In genomic region chr14:118173590-118174203, GRCm38 (mm10) we compare ENCODE assay signal across 16 mouse cellular contexts. TPM values are rescaled to one million over a fixed set of nuclear protein-coding genes. Genes with fewer than 3 reads are reported as not detected.
DNase-seq lines count a peak whose midpoint lies in the region; ATAC-seq and TF ChIP-seq lines count a peak whose summit lies in the region.
"Had no signal": no experiment of that assay in that cellular context is flagged by ENCODE, and none has a peak within 500 bp of the region (broad histone marks: within the 10 kb centered on the region; RNA-seq: fewer than 3 reads in every experiment).

No protein-coding gene starts in this region.

- H3K9me3 ChIP-seq in midbrain, embryonic 14.5 days (ENCODE audit: control insufficient read depth, low read length), result no peaks in the 10 kb centered on the region; the same call in 1 of the 2 replicates
- no peaks in the 10 kb centered on the region for H3K9me3 ChIP-seq in midbrain, embryonic 16.5 days (replicated peaks; ENCODE audit: control insufficient read depth, low read length, poor library complexity, severe bottlenecking)
- H3K9me3 ChIP-seq: kidney, embryonic 15.5 days; liver, embryonic 15.5 days; neural tube, embryonic 12.5 days had no signal

- H3K4me1 ChIP-seq in heart, adult 2 months (ENCODE audit: control insufficient read depth, insufficient read depth, low read length), result no peaks in the 10 kb centered on the region
- no peaks in the 10 kb centered on the region for H3K4me1 ChIP-seq in midbrain, embryonic 14.5 days (ENCODE audit: control insufficient read depth, insufficient read depth, low read length)
- no peaks in the 10 kb centered on the region for H3K4me1 ChIP-seq in midbrain, embryonic 16.5 days (ENCODE audit: control insufficient read depth, insufficient read depth, low read length)
- H3K4me1 ChIP-seq: kidney, embryonic 15.5 days; liver, embryonic 15.5 days; neural tube, embryonic 12.5 days had no signal

- H3K4me2 ChIP-seq in midbrain, embryonic 14.5 days (ENCODE audit: low read length), result no peak overlapping the region
- H3K4me2 ChIP-seq in midbrain, embryonic 16.5 days (ENCODE audit: low read length), result no peak overlapping the region
- H3K4me2 ChIP-seq: kidney, embryonic 15.5 days; liver, embryonic 15.5 days; neural tube, embryonic 12.5 days had no signal

- no peak for ATAC-seq in midbrain, embryonic 14.5 days (ENCODE audit: low FRiP score, low TSS enrichment)
- ATAC-seq in midbrain, embryonic 16.5 days, result no peak
- ATAC-seq in activated CD4-positive, CD25-positive, alpha-beta regulatory T cell, adult 4 months, result peak; percentile 86

- intact Hi-C loops in heart, adult 2 months (cut with DNase I), result no loop called here

- H3K4me3 ChIP-seq in heart, adult 2 months, result no peak overlapping the region
- H3K4me3 ChIP-seq in midbrain, embryonic 14.5 days (replicated peaks; ENCODE audit: low read depth, low read length), result no peak overlapping the region
- no peak overlapping the region for H3K4me3 ChIP-seq in midbrain, embryonic 16.5 days (ENCODE audit: low read depth, low read length)
- H3K4me3 ChIP-seq: erythroblast, embryonic 14.5 days; kidney, embryonic 15.5 days; liver, embryonic 15.5 days; megakaryocyte, embryonic 14.5 days; neural tube, embryonic 12.5 days had no signal

- no peaks in the 10 kb centered on the region for H3K79me2 ChIP-seq in heart, adult 2 months (replicated peaks; ENCODE audit: control insufficient read depth, insufficient read depth, low read length)

- H3K27me3 ChIP-seq in heart, adult 2 months (ENCODE audit: control insufficient read depth, insufficient read depth, low read length), result no peaks in the 10 kb centered on the region
- H3K27me3 ChIP-seq in midbrain, embryonic 14.5 days (ENCODE audit: control insufficient read depth, insufficient read depth, low read length), result no peaks in the 10 kb centered on the region
- H3K27me3 ChIP-seq in midbrain, embryonic 16.5 days (ENCODE audit: control insufficient read depth, insufficient read depth, low read depth, low read length), result no peaks in the 10 kb centered on the region
- H3K27me3 ChIP-seq: kidney, embryonic 15.5 days; megakaryocyte, embryonic 14.5 days had no signal

- peak; percentile 25; the same call in 1 of the 2 replicates for TF ChIP-seq CTCF in heart, adult 2 months (IDR thresholded peaks at IDR 0.05)

- H3K27ac ChIP-seq in heart, adult 2 months, result no peak overlapping the region
- no peak overlapping the region for H3K27ac ChIP-seq in midbrain, embryonic 14.5 days (replicated peaks; ENCODE audit: low read depth, low read length)
- no peak overlapping the region for H3K27ac ChIP-seq in midbrain, embryonic 16.5 days (ENCODE audit: low read length)
- H3K27ac ChIP-seq: kidney, embryonic 15.5 days; liver, embryonic 15.5 days; neural tube, embryonic 12.5 days had no signal

- 59% methylated on average over 11 of the region's 11 CpGs for WGBS in heart, adult 2 months
- WGBS in midbrain, embryonic 14.5 days, result 60% methylated on average over 11 of the region's 11 CpGs
- 73% methylated on average over 11 of the region's 11 CpGs for WGBS in midbrain, embryonic 16.5 days

- TF ChIP-seq EP300 in heart, adult 2 months (IDR thresholded peaks at IDR 0.05; ENCODE audit: insufficient read depth, low read depth, low read length), result no peak

- H3K9ac ChIP-seq in heart, adult 2 months (ENCODE audit: low read depth, low read length), result no peak overlapping the region
- no peak overlapping the region for H3K9ac ChIP-seq in midbrain, embryonic 14.5 days (replicated peaks; ENCODE audit: low read length)
- H3K9ac ChIP-seq in midbrain, embryonic 16.5 days (ENCODE audit: low read depth, low read length), result no peak overlapping the region
- H3K9ac ChIP-seq: kidney, embryonic 15.5 days; liver, embryonic 15.5 days; neural tube, embryonic 12.5 days had no signal

- TF ChIP-seq POLR2A in heart, adult 2 months (IDR thresholded peaks at IDR 0.05; ENCODE audit: insufficient read depth, low read depth, low read length), result no peak

- H3K36me3 ChIP-seq in heart, adult 2 months (ENCODE audit: control insufficient read depth, insufficient read depth, low read length), result no peaks in the 10 kb centered on the region
- no peaks in the 10 kb centered on the region for H3K36me3 ChIP-seq in midbrain, embryonic 14.5 days (ENCODE audit: control insufficient read depth, insufficient read depth, low read length)
- peaks cover 4% of the 10 kb centered on the region; the same call in 1 of the 2 replicates for H3K36me3 ChIP-seq in midbrain, embryonic 16.5 days (ENCODE audit: control insufficient read depth, insufficient read depth, low read length)
- H3K36me3 ChIP-seq: liver, embryonic 15.5 days had no signal

- no peak for DNase-seq in heart, adult 2 months
- no peak for DNase-seq in heart, postnatal 4 days
- peak; percentile 53 for DNase-seq in midbrain, embryonic 14.5 days
- peak; percentile 32 for DNase-seq in thymus, postnatal 14 days
- DNase-seq in cerebellum, adult 11-12 months, result no peak
- DNase-seq in lung, postnatal 25 days (ENCODE audit: low spot score), result no peak
- DNase-seq: adrenal gland, postnatal 10 days; heart, postnatal 36 days; left cerebral cortex, postnatal 4 days had no signal

RNA-seq across cellular contexts. Expression of gene Gpr180, which starts 36.7 kb away (rescaled TPM):
- 10 to 100 TPM; 19.9 TPM for total RNA-seq in heart, adult 2 months (2021)
- 25.8 and 35.2 TPM in 2 replicates for polyA plus RNA-seq in heart, adult 2 months (2012; rRNA removed)
- 10 to 100 TPM; 29.2 to 32.8 TPM for total RNA-seq in heart, postnatal 4 days (2021)
- 33.4 and 38.8 TPM in 2 replicates for polyA plus RNA-seq in midbrain, embryonic 14.5 days (2014; fragmentation: Nextera tagmentation; extraction: Ambion mirVana)
- polyA plus RNA-seq in midbrain, embryonic 16.5 days (2015; fragmentation: Nextera tagmentation; extraction: Ambion mirVana), result 40.4 and 41.5 TPM in 2 replicates
- polyA plus RNA-seq in activated CD4-positive, CD25-positive, alpha-beta regulatory T cell, adult 4 months (2017; shearing (Covaris generic)), result 1 to 10 TPM; 7.6 to 8.8 TPM

RNA-seq across cellular contexts. Expression of gene Tgds, which starts 41.1 kb away (rescaled TPM):
- 10 to 100 TPM in 1 of 2 experiments, 1 to 10 TPM in 1; 8.7 to 10.3 TPM for total RNA-seq in heart, adult 2 months (2021)
- 6.4 and 11.4 TPM in 2 replicates for polyA plus RNA-seq in heart, adult 2 months (2012; rRNA removed)
- 10 to 100 TPM; 11.8 to 13.9 TPM for total RNA-seq in heart, postnatal 4 days (2021)
- 17.9 and 21.8 TPM in 2 replicates for polyA plus RNA-seq in midbrain, embryonic 14.5 days (2014; fragmentation: Nextera tagmentation; extraction: Ambion mirVana)
- 15.2 and 16.4 TPM in 2 replicates for polyA plus RNA-seq in midbrain, embryonic 16.5 days (2015; fragmentation: Nextera tagmentation; extraction: Ambion mirVana)
- polyA plus RNA-seq in activated CD4-positive, CD25-positive, alpha-beta regulatory T cell, adult 4 months (2017; shearing (Covaris generic)), result 10 to 100 TPM; 25.7 to 33.6 TPM
- polyA plus RNA-seq: erythroblast, embryonic 14.5 days had no signal

Comparison
In these comparisons a context has a peak if more than half of its experiments do, and no peak if none do; other contexts are left out.
1. DNase-seq: peak in midbrain, embryonic 14.5 days (single experiment) and thymus, postnatal 14 days (single experiment); none in heart, adult 2 months (0 of 2), heart, postnatal 4 days (single experiment), cerebellum, adult 11-12 months (single experiment) and lung, postnatal 25 days (single experiment).